Mouse (Mus musculus): Measurements from ENCODE around the gene Zfp617. TPM values are rescaled to one million over a fixed set of nuclear protein-coding genes. Genes with fewer than 3 reads are reported as not detected.
"Not testable (repeated sequence)": the region's sequence is repeated elsewhere in the genome, so short reads cannot be mapped to it uniquely, and the experiment has no call there.

Zfp617 gene
- polyA plus RNA-seq, 1 experiment from 2014 or later: 37.8 TPM

DNA sequence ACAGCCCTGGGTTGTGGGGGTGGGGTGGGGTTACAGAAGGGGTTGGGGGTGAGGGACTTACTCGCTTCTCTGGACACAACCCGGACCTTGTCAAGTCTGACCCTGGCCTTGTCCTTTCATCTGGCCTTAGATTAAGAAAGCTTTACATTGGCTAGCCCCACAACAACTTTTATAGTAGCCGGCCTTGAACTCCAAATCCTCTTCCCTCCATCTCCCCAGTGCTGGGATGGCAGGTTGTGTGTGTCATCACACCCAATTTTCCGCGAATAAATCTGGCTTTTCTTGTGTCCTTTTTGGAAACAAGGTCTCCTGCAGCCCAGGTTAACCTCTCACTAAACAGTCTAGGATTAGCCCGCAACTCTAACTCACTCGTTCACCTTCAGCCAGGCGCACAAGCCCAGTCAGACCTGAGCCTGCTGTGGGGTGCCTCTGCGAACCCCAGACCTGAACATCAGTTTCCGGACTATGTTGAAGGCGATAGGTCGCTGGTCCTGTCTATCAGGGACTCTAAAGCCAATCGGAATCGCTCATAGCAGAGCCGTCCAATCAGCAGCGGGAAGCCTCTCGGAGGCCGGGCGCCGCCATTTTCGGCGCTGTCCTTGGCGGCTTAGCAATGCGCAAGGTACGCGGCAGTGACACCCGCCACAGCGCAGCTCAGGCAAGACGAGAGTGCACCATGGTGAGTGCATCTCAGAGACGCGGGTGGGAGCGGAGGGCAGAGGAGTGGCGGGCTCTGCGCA lies 42.2 kb downstream of the Zfp617 start, which contains the start of gene Zfp961:
TSS of gene Zfp961 (plus strand) at position 557 of the 740 bp plus-strand sequence.
- H3K27me3 ChIP-seq (ENCODE audit: control insufficient read depth, insufficient read depth, low read length): no peaks in the 10 kb centered on the region
- H3K4me1 ChIP-seq (replicated peaks; ENCODE audit: control insufficient read depth, insufficient read depth, low read length): peaks cover 12% of the 10 kb centered on the region
- ATAC-seq (ENCODE audit: low FRiP score) (peak; percentile 100), DNase-seq (ENCODE audit: low spot score) (peak; percentile 98)
- peaks cover 18% of the 10 kb centered on the region for H3K9me3 ChIP-seq (ENCODE audit: control insufficient read depth, low read length)
- H3K36me3 ChIP-seq (replicated peaks; ENCODE audit: control insufficient read depth, insufficient read depth): 0 out of 2 replicates have a peak, but pooled peaks cover 5% of the 10 kb centered on the region
- WGBS: 4% methylated on average over 34 of the region's 34 CpGs
- peak within 1 kb of the TSS; percentile 56 for H3K4me3 ChIP-seq (replicated peaks; ENCODE audit: low read length)
- H3K9ac ChIP-seq: peak within 1 kb of the TSS; percentile 68
- peak within 1 kb of the TSS; percentile 58 for H3K4me2 ChIP-seq (replicated peaks)
- H3K27ac ChIP-seq: peak within 1 kb of the TSS; percentile 81

DNA sequence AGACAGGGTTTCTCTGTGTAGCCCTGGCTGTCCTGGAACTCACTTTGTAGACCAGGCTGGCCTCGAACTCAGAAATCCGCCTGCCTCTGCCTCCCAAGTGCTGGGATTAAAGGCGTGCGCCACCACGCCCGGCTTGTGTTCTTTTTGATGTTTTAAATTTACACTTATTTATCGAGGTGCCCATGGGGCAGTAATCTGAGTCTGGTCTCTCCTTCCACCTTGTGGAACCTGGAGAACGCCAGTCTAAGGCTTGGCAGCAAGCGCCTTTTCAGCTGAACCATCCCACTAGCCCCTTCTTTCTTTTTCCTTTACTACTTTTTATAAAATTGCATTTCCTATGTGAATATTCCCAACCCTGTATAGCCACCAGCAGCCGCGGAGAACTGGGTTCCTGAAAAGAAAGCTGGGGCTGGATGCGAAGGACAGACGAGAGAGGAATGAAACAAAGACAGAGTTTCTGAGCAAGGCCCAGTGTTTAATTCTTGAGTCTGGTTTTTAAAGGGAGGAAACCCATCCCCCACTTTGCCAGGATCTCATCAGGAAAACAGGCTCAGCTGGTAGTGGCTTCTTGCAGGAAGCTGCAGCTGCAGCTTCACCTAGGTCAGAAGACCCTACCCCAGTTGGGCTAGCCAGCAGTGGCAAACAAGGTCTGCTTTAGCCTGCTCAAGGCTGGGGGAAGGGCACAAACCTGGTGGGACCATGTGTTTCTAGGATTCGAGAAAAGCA lies 43.2 kb downstream of the Zfp617 start:
- ATAC-seq (ENCODE audit: low FRiP score) (no peak), DNase-seq (ENCODE audit: low spot score) (no peak)
- Histone ChIP-seq H3K36me3 (replicated peaks; ENCODE audit: control insufficient read depth, insufficient read depth) (0 out of 2 replicates have a peak, but pooled peaks cover 5% of the 10 kb centered on the region), H3K27me3 (ENCODE audit: control insufficient read depth, insufficient read depth, low read length) (no peaks in the 10 kb centered on the region), H3K4me3 (replicated peaks; ENCODE audit: low read length) (peak overlapping the region; percentile 56), H3K4me2 (replicated peaks) (peak overlapping the region; percentile 58), H3K4me1 (replicated peaks; ENCODE audit: control insufficient read depth, insufficient read depth, low read length) (peaks cover 12% of the 10 kb centered on the region), H3K9me3 (ENCODE audit: control insufficient read depth, low read length) (peaks cover 27% of the 10 kb centered on the region), H3K27ac (no peak overlapping the region), H3K9ac (peak overlapping the region; percentile 68)
- WGBS: 46% methylated on average over 14 of the region's 14 CpGs

DNA sequence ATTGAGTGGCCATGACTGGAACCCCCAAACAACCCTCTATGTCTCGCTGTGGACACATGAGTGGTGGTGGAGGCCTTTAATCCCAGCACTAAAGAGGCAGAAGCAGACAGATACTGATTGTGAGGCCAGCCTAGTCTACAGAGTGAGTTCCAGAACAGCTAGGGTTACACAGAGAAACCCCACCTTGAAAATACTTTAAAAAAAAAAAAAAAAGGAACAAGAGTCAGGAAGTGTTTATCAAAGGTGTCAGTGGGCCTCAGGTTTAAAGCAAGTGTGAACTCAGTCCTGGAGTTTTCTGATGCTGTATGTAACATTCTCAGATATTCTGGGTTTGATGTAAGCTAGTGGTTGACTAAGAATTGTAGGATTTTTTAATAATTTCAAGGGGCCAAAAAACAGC lies 44.1 kb downstream of the Zfp617 start:
- 94% methylated on average over 1 of the region's 1 CpGs for WGBS
- H3K4me2 ChIP-seq (replicated peaks): no peak overlapping the region; the same call in 1 of the 2 replicates
- H3K9ac ChIP-seq: no peak overlapping the region

DNA sequence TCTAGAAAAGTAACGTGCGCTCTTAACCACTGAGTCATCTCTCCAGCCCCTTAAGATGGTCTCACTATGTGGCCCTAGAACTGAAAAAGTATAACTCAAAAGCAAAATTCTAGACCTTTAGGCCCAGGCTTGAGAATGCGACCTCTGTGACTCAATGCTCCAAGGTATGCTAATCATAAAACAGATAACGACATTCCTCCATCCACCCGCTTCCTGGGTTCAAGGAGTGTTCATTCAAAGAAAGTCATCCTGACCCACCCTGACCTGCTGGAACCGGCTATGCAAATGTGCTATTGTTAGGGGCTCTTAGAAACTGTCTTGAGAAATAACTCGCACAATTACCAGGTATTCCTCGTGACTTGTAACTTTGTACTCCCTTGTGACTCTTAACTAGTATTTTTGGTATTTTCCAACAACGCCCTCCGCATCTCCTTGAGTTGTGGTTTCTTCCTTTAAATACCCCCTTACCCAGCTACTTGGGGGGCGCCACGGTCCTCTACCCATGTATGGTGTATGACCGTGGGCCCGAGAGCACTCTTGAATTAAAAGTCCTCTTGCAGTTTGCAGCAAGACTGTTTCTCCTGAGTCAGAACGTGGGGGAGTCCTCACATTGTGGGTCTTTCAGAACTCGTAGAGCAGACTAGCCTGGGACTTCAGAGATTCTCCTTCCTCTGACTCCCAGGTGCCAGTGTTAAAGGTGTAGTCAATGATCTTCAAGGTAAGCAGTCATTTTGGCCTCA lies 44.7 kb downstream of the Zfp617 start:
- not testable (repeated sequence) for H3K27me3 ChIP-seq (ENCODE audit: control insufficient read depth, insufficient read depth, low read length); H3K4me3 ChIP-seq (replicated peaks; ENCODE audit: low read length); H3K4me2 ChIP-seq (replicated peaks); DNase-seq (ENCODE audit: low spot score); H3K36me3 ChIP-seq (replicated peaks; ENCODE audit: control insufficient read depth, insufficient read depth); H3K27ac ChIP-seq; ATAC-seq (ENCODE audit: low FRiP score); H3K9ac ChIP-seq
- Histone ChIP-seq H3K4me1 (replicated peaks; ENCODE audit: control insufficient read depth, insufficient read depth, low read length) (peaks cover 12% of the 10 kb centered on the region), H3K9me3 (ENCODE audit: control insufficient read depth, low read length) (peaks cover 28% of the 10 kb centered on the region)
- WGBS: 98% methylated on average over 16 of the region's 16 CpGs

More for the DNA sequence above, 44.1 kb downstream of the Zfp617 start:
- Histone ChIP-seq H3K27me3 (ENCODE audit: control insufficient read depth, insufficient read depth, low read length) (no peaks in the 10 kb centered on the region), H3K9me3 (ENCODE audit: control insufficient read depth, low read length) (peaks cover 28% of the 10 kb centered on the region), H3K36me3 (replicated peaks; ENCODE audit: control insufficient read depth, insufficient read depth) (0 out of 2 replicates have a peak, but pooled peaks cover 5% of the 10 kb centered on the region), H3K27ac (no peak overlapping the region), H3K4me1 (replicated peaks; ENCODE audit: control insufficient read depth, insufficient read depth, low read length) (peaks cover 12% of the 10 kb centered on the region), H3K4me3 (replicated peaks; ENCODE audit: low read length) (no peak overlapping the region)
- no peak for ATAC-seq (ENCODE audit: low FRiP score)
- DNase-seq (ENCODE audit: low spot score): no peak

DNA sequence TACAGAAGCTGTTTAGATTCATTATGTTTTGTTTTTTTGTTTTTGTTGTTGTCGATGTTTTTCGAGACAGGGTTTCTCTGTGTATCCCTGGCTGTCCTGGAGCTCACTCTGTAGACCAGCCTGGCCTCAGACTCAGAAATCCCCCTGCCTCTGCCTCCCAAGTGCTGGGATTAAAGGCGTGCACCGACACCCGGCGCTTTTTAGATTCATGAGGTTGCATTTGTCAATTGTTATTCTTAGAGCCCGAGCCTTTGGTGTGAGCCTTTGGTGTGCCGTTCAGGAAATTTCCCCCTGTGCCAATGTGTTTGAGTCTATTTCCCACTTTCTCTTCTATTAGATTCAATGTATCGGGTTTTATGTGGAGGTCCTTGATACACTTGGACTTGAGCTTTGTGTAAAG lies 46.2 kb downstream of the Zfp617 start:
- ATAC-seq (ENCODE audit: low FRiP score) (no peak), DNase-seq (ENCODE audit: low spot score) (no peak)
- H3K9ac ChIP-seq: no peak overlapping the region
- 97% methylated on average over 9 of the region's 9 CpGs for WGBS
- peaks cover 28% of the 10 kb centered on the region for H3K9me3 ChIP-seq (ENCODE audit: control insufficient read depth, low read length)
- peaks cover 12% of the 10 kb centered on the region for H3K4me1 ChIP-seq (replicated peaks; ENCODE audit: control insufficient read depth, insufficient read depth, low read length)
- H3K27ac ChIP-seq: no peak overlapping the region
- H3K27me3 ChIP-seq (ENCODE audit: control insufficient read depth, insufficient read depth, low read length): no peaks in the 10 kb centered on the region
- no peak overlapping the region for H3K4me2 ChIP-seq (replicated peaks)
- 0 out of 2 replicates have a peak, but pooled peaks cover 5% of the 10 kb centered on the region for H3K36me3 ChIP-seq (replicated peaks; ENCODE audit: control insufficient read depth, insufficient read depth)
- H3K4me3 ChIP-seq (replicated peaks; ENCODE audit: low read length): no peak overlapping the region

DNA sequence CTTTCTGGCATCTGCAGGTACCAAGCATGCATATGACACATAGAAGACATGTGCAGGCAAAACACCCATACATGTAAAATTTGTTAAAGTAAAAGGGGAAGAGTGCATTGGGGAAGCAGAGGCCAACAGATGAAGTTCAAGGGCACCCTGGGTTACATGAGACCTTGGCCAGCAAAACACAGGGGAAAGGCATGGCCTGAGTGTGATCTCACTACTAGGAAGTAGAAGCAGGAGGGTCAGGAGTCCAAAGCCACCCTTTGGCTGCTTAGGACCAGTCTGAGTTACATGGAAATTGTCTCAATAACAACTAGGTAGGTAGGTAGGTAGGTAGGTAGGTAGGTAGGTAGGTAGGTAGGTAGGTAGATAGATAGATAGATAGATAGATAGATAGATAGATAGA lies 52.0 kb downstream of the Zfp617 start:
- Histone ChIP-seq H3K4me1 (replicated peaks; ENCODE audit: control insufficient read depth, insufficient read depth, low read length) (no peaks in the 10 kb centered on the region), H3K4me3 (replicated peaks; ENCODE audit: low read length) (no peak overlapping the region), H3K36me3 (replicated peaks; ENCODE audit: control insufficient read depth, insufficient read depth) (peaks cover under 1% of the 10 kb centered on the region; the same call in 1 of the 2 replicates), H3K27ac (no peak overlapping the region), H3K9ac (no peak overlapping the region), H3K9me3 (ENCODE audit: control insufficient read depth, low read length) (peaks cover 12% of the 10 kb centered on the region), H3K27me3 (ENCODE audit: control insufficient read depth, insufficient read depth, low read length) (no peaks in the 10 kb centered on the region), H3K4me2 (replicated peaks) (no peak overlapping the region)
- ATAC-seq (ENCODE audit: low FRiP score) (no peak), DNase-seq (ENCODE audit: low spot score) (no peak)

DNA sequence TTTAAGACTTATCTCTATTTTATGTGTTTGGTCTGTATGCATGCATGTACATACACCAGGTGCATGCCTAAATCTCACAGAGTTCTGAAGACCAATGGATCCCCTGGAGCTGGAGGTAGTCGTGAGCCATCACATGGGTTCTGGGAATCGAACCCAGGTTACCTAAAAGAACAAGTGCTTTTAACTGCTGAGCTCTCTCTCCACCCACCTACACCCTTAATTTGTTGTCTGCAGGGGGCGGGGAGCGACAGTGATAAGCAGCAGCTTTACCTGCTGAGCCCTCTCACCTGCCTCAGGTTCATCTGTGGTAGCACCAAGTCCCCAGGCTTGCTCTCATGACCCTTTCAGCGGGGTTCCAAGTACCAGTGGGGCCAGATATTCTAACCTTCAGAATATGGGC lies 53.4 kb downstream of the Zfp617 start:
- Histone ChIP-seq H3K4me3 (replicated peaks; ENCODE audit: low read length) (no peak overlapping the region), H3K4me1 (replicated peaks; ENCODE audit: control insufficient read depth, insufficient read depth, low read length) (no peaks in the 10 kb centered on the region), H3K27ac (no peak overlapping the region), H3K4me2 (replicated peaks) (no peak overlapping the region), H3K27me3 (ENCODE audit: control insufficient read depth, insufficient read depth, low read length) (no peaks in the 10 kb centered on the region), H3K9me3 (ENCODE audit: control insufficient read depth, low read length) (peaks cover 4% of the 10 kb centered on the region; the same call in 1 of the 2 replicates), H3K9ac (no peak overlapping the region), H3K36me3 (replicated peaks; ENCODE audit: control insufficient read depth, insufficient read depth) (peaks cover 14% of the 10 kb centered on the region)
- DNase-seq (ENCODE audit: low spot score) (no peak), ATAC-seq (ENCODE audit: low FRiP score) (no peak)
- WGBS: 93% methylated on average over 5 of the region's 5 CpGs

DNA sequence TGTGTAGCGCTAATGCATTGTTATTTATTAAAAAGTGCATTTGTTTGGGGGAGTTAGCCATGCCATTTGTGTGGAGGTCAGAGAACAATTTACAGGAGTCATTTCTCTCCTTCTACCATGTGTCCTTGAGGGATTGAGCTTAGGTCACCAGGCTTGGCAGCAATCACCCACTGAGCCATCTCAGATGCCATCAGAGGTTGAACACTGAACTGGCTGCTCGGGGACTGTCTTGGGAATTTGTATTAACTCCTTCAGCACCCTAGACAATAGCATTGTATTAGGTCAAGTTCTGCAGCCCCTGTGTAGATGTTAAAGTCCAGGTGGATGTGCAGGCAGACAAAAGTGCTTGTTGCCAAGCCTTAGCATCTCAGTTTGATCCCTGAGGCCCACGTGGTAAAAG lies 55.6 kb downstream of the Zfp617 start:
- Histone ChIP-seq H3K4me2 (replicated peaks) (no peak overlapping the region), H3K36me3 (replicated peaks; ENCODE audit: control insufficient read depth, insufficient read depth) (peaks cover 35% of the 10 kb centered on the region), H3K9ac (no peak overlapping the region), H3K27me3 (ENCODE audit: control insufficient read depth, insufficient read depth, low read length) (no peaks in the 10 kb centered on the region), H3K4me3 (replicated peaks; ENCODE audit: low read length) (no peak overlapping the region), H3K4me1 (replicated peaks; ENCODE audit: control insufficient read depth, insufficient read depth, low read length) (no peaks in the 10 kb centered on the region), H3K27ac (no peak overlapping the region), H3K9me3 (ENCODE audit: control insufficient read depth, low read length) (peaks cover 4% of the 10 kb centered on the region; the same call in 1 of the 2 replicates)
- DNase-seq (ENCODE audit: low spot score) (no peak), ATAC-seq (ENCODE audit: low FRiP score) (no peak)
- 93% methylated on average over 3 of the region's 3 CpGs for whole genome bisulfite sequencing

DNA sequence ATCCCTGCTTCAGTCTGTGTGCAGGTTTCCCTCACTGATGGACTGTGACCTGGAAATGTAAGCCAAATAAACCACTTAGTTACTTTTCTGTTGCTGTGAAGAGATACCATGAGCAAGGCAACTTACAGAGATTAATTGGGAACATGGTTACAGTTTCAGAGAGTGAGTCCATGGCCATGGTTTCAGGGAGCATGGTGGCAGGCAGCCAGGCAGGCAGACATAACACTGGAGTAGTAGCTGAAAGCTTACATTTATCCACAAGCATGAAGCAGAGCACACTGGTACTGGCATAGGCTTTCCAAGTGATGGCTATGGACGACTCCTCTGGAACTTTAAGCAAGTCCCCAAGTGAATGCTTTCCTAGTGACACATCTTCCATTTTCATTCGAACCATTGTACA lies 56.7 kb downstream of the Zfp617 start:
- H3K4me1 ChIP-seq (replicated peaks; ENCODE audit: control insufficient read depth, insufficient read depth, low read length): no peaks in the 10 kb centered on the region

More for the DNA sequence above, 56.7 kb downstream of the Zfp617 start:
- no peak for DNase-seq (ENCODE audit: low spot score)
- Histone ChIP-seq H3K4me2 (replicated peaks) (no peak overlapping the region), H3K27ac (no peak overlapping the region), H3K9me3 (ENCODE audit: control insufficient read depth, low read length) (peaks cover 4% of the 10 kb centered on the region; the same call in 1 of the 2 replicates), H3K9ac (no peak overlapping the region), H3K27me3 (ENCODE audit: control insufficient read depth, insufficient read depth, low read length) (no peaks in the 10 kb centered on the region), H3K36me3 (replicated peaks; ENCODE audit: control insufficient read depth, insufficient read depth) (peaks cover 45% of the 10 kb centered on the region), H3K4me3 (replicated peaks; ENCODE audit: low read length) (no peak overlapping the region)
- no peak for ATAC-seq (ENCODE audit: low FRiP score)
- 97% methylated on average over 2 of the region's 2 CpGs for WGBS

All from hindbrain, embryonic 14.5 days (tissue).